7 mouse cellular contexts compared by ENCODE assay signal in genomic region chr1:59484791-59485785, GRCm38 (mm10). TPM values are rescaled to one million over a fixed set of nuclear protein-coding genes. Genes with fewer than 3 reads are reported as not detected.
DNase-seq lines count a peak whose midpoint lies in the region; ATAC-seq lines count a peak whose summit lies in the region.

No protein-coding gene starts in this region.

- no peaks in the 10 kb centered on the region for H3K36me3 ChIP-seq in hindbrain, embryonic 16.5 days (ENCODE audit: control insufficient read depth, insufficient read depth, low read length)

- DNase-seq in urinary bladder, postnatal 14 days (ENCODE audit: low spot score): peak; percentile 27
- DNase-seq in urinary bladder, postnatal 10 days (ENCODE audit: low spot score): no peak
- peak; percentile 81 for DNase-seq in embryo, embryonic 10 days (ENCODE audit: low spot score)
- DNase-seq in lung, postnatal 36 days: peak; percentile 34
- DNase-seq in testis, postnatal 10 days (ENCODE audit: low spot score): peak; percentile 57
- DNase-seq in right cerebral cortex, postnatal 4 days: no peak

- H3K27ac ChIP-seq in hindbrain, embryonic 16.5 days (ENCODE audit: low read depth, low read length): peak overlapping the region; percentile 14; the same call in 1 of the 2 replicates

- WGBS in hindbrain, embryonic 16.5 days: 15% methylated on average over 16 of the region's 16 CpGs

- H3K4me3 ChIP-seq in hindbrain, embryonic 16.5 days (ENCODE audit: low read length): peak overlapping the region; percentile 48

- peak overlapping the region; percentile 12; the same call in 1 of the 2 replicates for H3K9ac ChIP-seq in hindbrain, embryonic 16.5 days (ENCODE audit: low read depth, low read length)

- no peaks in the 10 kb centered on the region for H3K9me3 ChIP-seq in hindbrain, embryonic 16.5 days (ENCODE audit: control insufficient read depth, low read length)

- peaks cover 2% of the 10 kb centered on the region; the same call in 1 of the 2 replicates for H3K27me3 ChIP-seq in hindbrain, embryonic 16.5 days (replicated peaks; ENCODE audit: control insufficient read depth, insufficient read depth, low read length)

- peak overlapping the region; percentile 92 for H3K4me2 ChIP-seq in hindbrain, embryonic 16.5 days (ENCODE audit: low read length)

- ATAC-seq in hindbrain, embryonic 16.5 days: no peak

- peaks cover 22% of the 10 kb centered on the region for H3K4me1 ChIP-seq in hindbrain, embryonic 16.5 days (ENCODE audit: control insufficient read depth, insufficient read depth, low read depth, low read length)

RNA-seq across cellular contexts. Expression of gene Fzd7, which starts 2.9 kb away (rescaled TPM):
- polyA plus RNA-seq in hindbrain, embryonic 16.5 days (2015; fragmentation: Nextera tagmentation; extraction: Ambion mirVana): 1.9 and 2.7 TPM in 2 replicates

RNA-seq across cellular contexts. Expression of gene Gm973, which starts 31.0 kb away (rescaled TPM):
- 11.3 and 11.5 TPM in 2 replicates for polyA plus RNA-seq in hindbrain, embryonic 16.5 days (2015; fragmentation: Nextera tagmentation; extraction: Ambion mirVana)

Comparison
In these comparisons a context has a peak if more than half of its experiments do, and no peak if none do; other contexts are left out.
1. DNase-seq: peak in urinary bladder, postnatal 14 days (single experiment), embryo, embryonic 10 days (single experiment), lung, postnatal 36 days (single experiment) and testis, postnatal 10 days (single experiment); none in urinary bladder, postnatal 10 days (single experiment) and right cerebral cortex, postnatal 4 days (single experiment).